Mouse (Mus musculus) kidney, adult 2 months (tissue): Measurements from ENCODE around the gene Lce1a1. TPM values are rescaled to one million over a fixed set of nuclear protein-coding genes. Genes with fewer than 3 reads are reported as not detected.

Source experiments
- DNase-seq: peaks from one replicate; pipeline ENCODE4 v3.0.0; 2021
- H3K27ac ChIP-seq: fragments of 200-500 bp; 2 replicates; pipeline ENCODE4 v1.5.1; 2012; ENCODE audit warnings: low read depth, low read length, control low read depth, inconsistent platforms; ENCODE audit not compliant: insufficient read depth
- H3K27me3 ChIP-seq: fragments of 200-500 bp; replicated peaks from 2 replicates; pipeline ENCODE4 v1.6.1; 2012; ENCODE audit warnings: mild to moderate bottlenecking, moderate library complexity, low read length, inconsistent platforms; ENCODE audit not compliant: control insufficient read depth, insufficient read depth
- H3K36me3 ChIP-seq: fragments of 200-500 bp; 2 replicates; pipeline ENCODE4 v1.6.1; 2012; ENCODE audit warnings: mild to moderate bottlenecking, moderate library complexity, low read length, inconsistent platforms; ENCODE audit not compliant: control insufficient read depth, insufficient read depth
- H3K4me1 ChIP-seq: fragments of 200-500 bp; 2 replicates; pipeline ENCODE4 v1.6.1; 2011; ENCODE audit warnings: low read length; ENCODE audit not compliant: control insufficient read depth, insufficient read depth
- H3K4me3 ChIP-seq: fragments of 200-500 bp; 2 replicates; pipeline ENCODE4 v1.5.1; 2011; ENCODE audit warnings: mild to moderate bottlenecking, low read depth, low read length, control low read depth; ENCODE audit not compliant: insufficient read depth
- CTCF ChIP-seq: fragments of 200-500 bp; conservative IDR thresholded peaks from 2 replicates; pipeline ENCODE4 v1.5.1; 2011; ENCODE audit warnings: low read depth, mild to moderate bottlenecking, control low read depth, low read length, moderate library complexity, mixed read lengths; ENCODE audit not compliant: insufficient read depth, insufficient read length
- POLR2A ChIP-seq: fragments of 200-500 bp; IDR thresholded peaks from one replicate; pipeline ENCODE4 v1.6.1; 2011; ENCODE audit warnings: low read depth, low read length, control low read depth
- WGBS: fragments of 180-500 bp; shearing (Covaris S2); methylation state at CpG from one replicate; pipeline ENCODE4 v1.1.7; 2018; 5-methylcytosine and 5-hydroxymethylcytosine counted together
- polyA plus RNA-seq: library from polyadenylated mRNA; depleted of rRNA; stranded (reverse); fragments of >200 nt; gene quantifications from 2 replicates; pipeline ENCODE4 v1.2.3, GENCODE M21; 2012; rRNA removed

The Lce1a1 gene
- polyA plus RNA-seq, 1 experiment = not detected

DNA sequence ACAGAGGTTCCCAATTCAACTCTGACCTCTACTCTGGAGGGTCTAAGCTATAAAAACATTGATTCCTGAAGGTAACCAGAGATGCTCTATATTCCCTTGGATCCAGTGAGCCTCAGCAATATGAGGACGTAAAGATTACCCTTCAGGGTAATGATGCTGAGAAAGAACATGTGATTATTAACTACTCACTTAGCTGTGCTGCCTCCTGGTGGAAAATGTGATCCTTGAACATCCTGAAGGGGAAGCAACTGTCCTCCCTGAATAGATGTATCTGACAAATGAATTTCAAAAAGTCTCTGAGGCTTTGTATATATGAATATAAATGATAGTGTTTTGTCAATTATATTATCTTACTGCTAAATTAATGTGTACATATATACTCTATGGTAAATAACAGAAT is 47.7 kb downstream of the Lce1a1 start:
- 14% methylated on average over 1 of the region's 1 CpGs for WGBS
- TF ChIP-seq CTCF (no peak), POLR2A (no peak)
- H3K36me3 ChIP-seq = no peaks in the 10 kb centered on the region
- no peak overlapping the region for H3K4me3 ChIP-seq
- H3K27ac ChIP-seq = no peak overlapping the region
- H3K4me1 ChIP-seq = no peaks in the 10 kb centered on the region
- peak; percentile 15 for DNase-seq
- H3K27me3 ChIP-seq = no peaks in the 10 kb centered on the region

DNA sequence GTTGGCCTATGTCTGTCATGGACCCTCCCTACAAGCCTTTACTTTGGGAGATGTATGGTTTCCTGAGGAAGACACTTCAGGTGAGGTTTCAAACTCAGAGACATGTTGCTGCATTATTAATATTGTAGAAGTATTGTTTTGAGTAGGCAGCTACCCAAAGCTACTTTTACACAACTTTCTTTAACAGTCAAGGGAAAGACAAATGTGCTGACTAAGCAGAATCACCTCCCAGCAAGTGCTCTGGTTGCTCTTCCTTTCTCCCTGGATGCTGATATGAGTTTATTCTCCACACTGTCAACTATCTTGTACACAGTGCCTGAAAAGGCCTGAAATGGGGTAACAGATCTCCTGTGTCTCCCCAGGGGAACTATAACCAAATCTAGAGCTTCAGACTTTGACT is 48.1 kb downstream of the Lce1a1 start:
- H3K36me3 ChIP-seq = no peaks in the 10 kb centered on the region
- no peak overlapping the region for H3K27ac ChIP-seq
- DNase-seq = no peak
- no peaks in the 10 kb centered on the region for H3K27me3 ChIP-seq
- no peak for TF ChIP-seq CTCF
- TF ChIP-seq POLR2A = no peak
- no peak overlapping the region for H3K4me3 ChIP-seq
- H3K4me1 ChIP-seq = no peaks in the 10 kb centered on the region

GRCm38 (mm10) chr3:92598429-92598828 is 49.7 kb downstream of the Lce1a1 start:
- Histone ChIP-seq H3K36me3 (no peaks in the 10 kb centered on the region), H3K4me3 (no peak overlapping the region), H3K4me1 (no peaks in the 10 kb centered on the region), H3K27me3 (no peaks in the 10 kb centered on the region), H3K27ac (no peak overlapping the region)
- no peak for DNase-seq
- TF ChIP-seq POLR2A = no peak
- TF ChIP-seq CTCF = no peak
- 91% methylated on average over 2 of the region's 2 CpGs for WGBS

Other genes with a start within 250 kb of the Lce1a1 start
- gene Sprr2i, start 240.3 kb downstream of the Lce1a1 start, polyA plus RNA-seq = not detected in 2 replicates
- gene Sprr2j-ps, start 230.2 kb downstream of the Lce1a1 start, polyA plus RNA-seq = not detected in 2 replicates
- gene Gm9774, start 218.9 kb downstream of the Lce1a1 start, polyA plus RNA-seq = 4.2 and 7.0 TPM in 2 replicates
- not detected in 2 replicates for gene Sprr2k, start 215.7 kb downstream of the Lce1a1 start, polyA plus RNA-seq
- gene Sprr1b, start 209.5 kb downstream of the Lce1a1 start, polyA plus RNA-seq = not detected in 2 replicates
- not detected in 2 replicates for gene Sprr3, start 189.6 kb downstream of the Lce1a1 start, polyA plus RNA-seq
- 32.6 and 48.8 TPM in 2 replicates for gene Sprr1a, start 162.4 kb downstream of the Lce1a1 start, polyA plus RNA-seq
- not detected in 2 replicates for gene Sprr4, start 147.8 kb downstream of the Lce1a1 start, polyA plus RNA-seq
- gene 2310046K23Rik, start 113.8 kb downstream of the Lce1a1 start, polyA plus RNA-seq = not detected in 2 replicates
- 0.08 and 0.14 TPM in 2 replicates for gene Ivl, start 74.6 kb downstream of the Lce1a1 start, polyA plus RNA-seq
- gene Smcp, start 59.3 kb downstream of the Lce1a1 start, polyA plus RNA-seq = 3.3 and 3.5 TPM in 2 replicates
- gene 2210017I01Rik, start 40.8 kb downstream of the Lce1a1 start, polyA plus RNA-seq = not detected in 2 replicates
- gene Lce6a, start 26.6 kb downstream of the Lce1a1 start, polyA plus RNA-seq = not detected in 2 replicates
- not detected in 2 replicates for gene Lce1b, start 8.6 kb upstream of the Lce1a1 start, polyA plus RNA-seq
- not detected in 2 replicates for gene Lce1a2, start 22.0 kb upstream of the Lce1a1 start, polyA plus RNA-seq
- gene Lce1c, start 30.9 kb upstream of the Lce1a1 start, polyA plus RNA-seq = not detected in 2 replicates
- not detected in 2 replicates for gene Lce1d, start 38.9 kb upstream of the Lce1a1 start, polyA plus RNA-seq
- not detected in 2 replicates for gene Lce1e, start 60.8 kb upstream of the Lce1a1 start, polyA plus RNA-seq
- gene Lce1f, start 72.0 kb upstream of the Lce1a1 start, polyA plus RNA-seq = not detected in 2 replicates
- not detected in 2 replicates for gene Gm38119, start 90.8 kb upstream of the Lce1a1 start, polyA plus RNA-seq
- not detected in 2 replicates for gene Lce1g, start 104.0 kb upstream of the Lce1a1 start, polyA plus RNA-seq
- gene Lce1h, start 116.8 kb upstream of the Lce1a1 start, polyA plus RNA-seq = not detected in 2 replicates
- not detected in 2 replicates for gene Lce1i, start 130.6 kb upstream of the Lce1a1 start, polyA plus RNA-seq
- not detected in 2 replicates for gene Lce1j, start 142.2 kb upstream of the Lce1a1 start, polyA plus RNA-seq
- not detected in 2 replicates for gene Lce1k, start 159.6 kb upstream of the Lce1a1 start, polyA plus RNA-seq
- not detected in 2 replicates for gene Kprp, start 178.9 kb upstream of the Lce1a1 start, polyA plus RNA-seq
- gene Lce1l, start 203.0 kb upstream of the Lce1a1 start, polyA plus RNA-seq = not detected in 2 replicates
- gene 2310050C09Rik, start 221.9 kb upstream of the Lce1a1 start, polyA plus RNA-seq = not detected in 2 replicates